In the genomic region with DNA sequence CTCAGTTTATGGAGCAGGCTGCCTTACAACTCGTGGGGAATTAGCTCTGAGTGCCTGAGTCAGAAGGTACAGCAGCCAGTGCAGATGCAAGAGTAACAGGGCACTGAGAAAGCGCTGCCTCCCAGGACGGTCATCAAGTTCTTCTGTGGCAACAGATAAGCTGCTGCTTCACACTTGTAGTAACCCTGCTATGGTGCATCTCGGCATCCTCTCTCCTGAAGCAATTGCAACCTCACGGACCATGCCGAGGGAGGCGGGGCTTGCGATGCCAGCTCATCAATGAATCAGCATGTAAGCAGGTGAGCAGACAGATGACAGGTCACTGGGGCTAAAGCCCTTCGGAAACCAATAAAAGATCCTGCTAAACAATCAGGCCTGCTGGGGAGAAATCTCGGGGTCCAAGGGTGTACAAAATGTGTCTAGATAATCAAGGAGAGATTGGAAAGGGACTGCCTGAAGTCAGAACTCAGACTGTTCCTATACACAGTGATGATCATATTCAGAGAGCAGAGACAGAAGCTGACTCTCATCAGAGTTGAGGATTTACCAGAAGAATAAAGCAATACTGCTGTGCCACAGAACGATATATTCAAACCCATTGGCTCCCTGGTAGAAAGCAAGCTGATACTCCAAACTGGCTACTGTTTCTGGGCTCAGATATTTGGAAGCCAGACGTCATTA, we compare ENCODE assay signal across 10 mouse cellular contexts.
DNase-seq lines count a peak whose midpoint lies in the region; ATAC-seq lines count a peak whose summit lies in the region.
"Had no signal": no experiment of that assay in that cellular context is flagged by ENCODE, and none has a peak within 500 bp of the region (broad histone marks: within the 10 kb centered on the region; RNA-seq: fewer than 3 reads in every experiment).

No protein-coding gene starts in this region.

- no peaks in the 10 kb centered on the region for H3K4me1 ChIP-seq in heart, embryonic 11.5 days (ENCODE audit: control insufficient read depth, insufficient read depth, low read length)
- H3K4me1 ChIP-seq in embryonic facial prominence, embryonic 13.5 days, result peaks cover 10% of the 10 kb centered on the region
- H3K4me1 ChIP-seq: liver, embryonic 15.5 days had no signal

- DNase-seq in heart, adult 18-20 months, result no peak
- DNase-seq in ZHBTc4 (ENCODE audit: low read depth, low spot score), result peak; percentile 2
- peak; percentile 7 for DNase-seq in kidney, postnatal 10 days
- DNase-seq in retina, embryonic 14.5 days (ENCODE audit: low spot score), result peak; percentile 28
- no peak for DNase-seq in thymus, postnatal 14 days
- DNase-seq in gastrocnemius, adult 18-20 months (ENCODE audit: low spot score), result no peak

- peak overlapping the region; percentile 47 for H3K4me2 ChIP-seq in heart, embryonic 11.5 days
- peak overlapping the region; percentile 56 for H3K4me2 ChIP-seq in embryonic facial prominence, embryonic 13.5 days
- H3K4me2 ChIP-seq: liver, embryonic 15.5 days had no signal

- H3K4me3 ChIP-seq in heart, embryonic 11.5 days (ENCODE audit: low read depth, low read length), result no peak overlapping the region
- H3K4me3 ChIP-seq in embryonic facial prominence, embryonic 13.5 days, result peak overlapping the region; percentile 31
- H3K4me3 ChIP-seq: erythroblast, embryonic 14.5 days; liver, embryonic 15.5 days had no signal

- no peak overlapping the region for H3K27ac ChIP-seq in heart, embryonic 11.5 days (ENCODE audit: low read depth, low read length)
- 0 out of 2 replicates have a peak overlapping the region, but pooled peaks have one; percentile 2 for H3K27ac ChIP-seq in embryonic facial prominence, embryonic 13.5 days
- H3K27ac ChIP-seq: liver, embryonic 15.5 days had no signal

- no peaks in the 10 kb centered on the region for H3K9me3 ChIP-seq in heart, embryonic 11.5 days (replicated peaks; ENCODE audit: control insufficient read depth, low read length)
- H3K9me3 ChIP-seq in embryonic facial prominence, embryonic 13.5 days, result no peaks in the 10 kb centered on the region
- H3K9me3 ChIP-seq: liver, embryonic 15.5 days had no signal

- no peaks in the 10 kb centered on the region for H3K36me3 ChIP-seq in heart, embryonic 11.5 days (ENCODE audit: control insufficient read depth, insufficient read depth, low read length)
- H3K36me3 ChIP-seq in embryonic facial prominence, embryonic 13.5 days, result no peaks in the 10 kb centered on the region
- H3K36me3 ChIP-seq: liver, embryonic 15.5 days had no signal

- 31% methylated on average over 12 of the region's 12 CpGs for WGBS in heart, embryonic 11.5 days (ENCODE audit: insufficient replicate concordance)
- 19% methylated on average over 12 of the region's 12 CpGs for WGBS in embryonic facial prominence, embryonic 13.5 days

- no peak overlapping the region for H3K9ac ChIP-seq in heart, embryonic 11.5 days (ENCODE audit: low read depth, low read length)
- H3K9ac ChIP-seq in embryonic facial prominence, embryonic 13.5 days, result peak overlapping the region; percentile 61
- H3K9ac ChIP-seq: liver, embryonic 15.5 days had no signal

- H3K27me3 ChIP-seq in heart, embryonic 11.5 days (ENCODE audit: control insufficient read depth, insufficient read depth, low read length), result no peaks in the 10 kb centered on the region
- H3K27me3 ChIP-seq in embryonic facial prominence, embryonic 13.5 days, result no peaks in the 10 kb centered on the region
- H3K27me3 ChIP-seq: liver, embryonic 15.5 days had no signal

- no peak for ATAC-seq in heart, embryonic 11.5 days (replicated peaks; ENCODE audit: insufficient number of reproducible peaks, low FRiP score, low TSS enrichment)
- no peak for ATAC-seq in embryonic facial prominence, embryonic 13.5 days (ENCODE audit: insufficient number of reproducible peaks, insufficient read depth, low FRiP score, low TSS enrichment, low read depth)

Comparison
In these comparisons a context has a peak if more than half of its experiments do, and no peak if none do; other contexts are left out.
1. DNase-seq: peak in ZHBTc4 (single experiment), kidney, postnatal 10 days (single experiment) and retina, embryonic 14.5 days (single experiment); none in heart, adult 18-20 months (0 of 2), thymus, postnatal 14 days (single experiment) and gastrocnemius, adult 18-20 months (single experiment).